ENCODE assay signal across 17 mouse cellular contexts in the genomic region with DNA sequence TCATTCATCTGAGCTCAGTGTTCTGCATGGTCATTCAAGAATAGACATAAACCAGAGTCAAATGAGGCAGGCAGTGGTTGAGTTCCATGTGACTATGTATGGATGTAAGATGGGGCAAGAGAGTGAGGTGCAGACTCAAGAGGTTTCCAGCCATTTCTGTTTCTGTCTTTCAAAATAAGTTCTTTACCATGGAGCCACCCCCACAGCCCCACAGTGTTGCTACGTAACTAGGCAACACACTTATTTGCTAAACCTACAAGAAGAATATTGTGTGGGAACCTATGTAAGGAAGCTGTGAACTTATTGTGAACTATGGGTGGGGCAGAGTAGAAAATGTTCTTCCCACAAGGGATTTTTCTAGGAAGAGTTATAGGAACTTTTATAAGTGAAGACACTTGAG. TPM values are rescaled to one million over a fixed set of nuclear protein-coding genes. Genes with fewer than 3 reads are reported as not detected.
DNase-seq lines count a peak whose midpoint lies in the region; ATAC-seq and TF ChIP-seq lines count a peak whose summit lies in the region.
"Had no signal": no experiment of that assay in that cellular context is flagged by ENCODE, and none has a peak within 500 bp of the region (broad histone marks: within the 10 kb centered on the region; RNA-seq: fewer than 3 reads in every experiment).

No protein-coding gene starts in this region.

- H3K9me3 ChIP-seq in liver, embryonic 14.5 days (ENCODE audit: control insufficient read depth, low read length), result no peaks in the 10 kb centered on the region
- H3K9me3 ChIP-seq: embryonic facial prominence, embryonic 13.5 days; forebrain, embryonic 12.5 days; heart, embryonic 15.5 days had no signal

- no peaks in the 10 kb centered on the region for H3K36me3 ChIP-seq in liver, embryonic 14.5 days (replicated peaks; ENCODE audit: control insufficient read depth, insufficient read depth, low read depth)
- H3K36me3 ChIP-seq: embryonic facial prominence, embryonic 13.5 days; forebrain, embryonic 12.5 days; heart, embryonic 15.5 days had no signal

- no peaks in the 10 kb centered on the region for H3K27me3 ChIP-seq in liver, embryonic 14.5 days (ENCODE audit: control insufficient read depth, insufficient read depth, low read length)
- H3K27me3 ChIP-seq: embryonic facial prominence, embryonic 13.5 days; forebrain, embryonic 12.5 days; heart, embryonic 15.5 days had no signal

- TF ChIP-seq CTCF in liver, embryonic 14.5 days (IDR thresholded peaks at IDR 0.05; ENCODE audit: low read depth), result no peak

- no peak for TF ChIP-seq EP300 in liver, embryonic 14.5 days (IDR thresholded peaks at IDR 0.05; ENCODE audit: low read depth)

- H3K4me3 ChIP-seq in liver, embryonic 14.5 days (ENCODE audit: insufficient read depth in 1 of 2, low read depth in 2 of 2, low read length in 2 of 2), result no peak overlapping the region
- H3K4me3 ChIP-seq: embryonic facial prominence, embryonic 13.5 days; forebrain, embryonic 12.5 days; heart, embryonic 15.5 days had no signal

- no peak overlapping the region for H3K9ac ChIP-seq in liver, embryonic 14.5 days (replicated peaks)
- H3K9ac ChIP-seq: embryonic facial prominence, embryonic 13.5 days; forebrain, embryonic 12.5 days; heart, embryonic 15.5 days had no signal

- peak overlapping the region; percentile 74 for H3K27ac ChIP-seq in liver, embryonic 14.5 days
- H3K27ac ChIP-seq: embryonic facial prominence, embryonic 13.5 days; forebrain, embryonic 12.5 days; heart, embryonic 15.5 days had no signal

- 79% methylated on average over 1 of the region's 1 CpGs for WGBS in liver, embryonic 14.5 days (ENCODE audit: insufficient replicate concordance)

- peak; percentile 13 to 25 for DNase-seq in left cerebral cortex, adult 9 months (ENCODE audit: low spot score in 2 of 2)
- DNase-seq in left cerebral cortex, postnatal 4 days, result no peak
- DNase-seq in CD4-positive, CD25-positive, alpha-beta regulatory T cell, adult 2 months (ENCODE audit: low read depth, low spot score), result peak; percentile 69
- DNase-seq in liver, embryonic 14.5 days (ENCODE audit: low read depth in 3 of 3, low spot score in 3 of 3), result no peak
- DNase-seq in adrenal gland, adult 18-20 months (ENCODE audit: low spot score in 2 of 2), result no peak
- DNase-seq in c-Kit-positive CD71-positive TER-119-positive erythroid progenitor cells, embryonic 14.5 days (ENCODE audit: low spot score), result no peak
- no peak for DNase-seq in cerebellum, postnatal 4 days (ENCODE audit: low spot score in 2 of 2)
- DNase-seq: cerebellum, postnatal 10 days; gastrocnemius, postnatal 25 days; retina, postnatal 1 day had no signal

- ATAC-seq in activated CD4-positive, CD25-positive, alpha-beta regulatory T cell, adult 4 months, result peak; percentile 32
- ATAC-seq in liver, embryonic 14.5 days (ENCODE audit: insufficient read depth), result no peak

- peaks cover 48 to 66% of the 10 kb centered on the region in 2 experiments for H3K4me1 ChIP-seq in liver, embryonic 14.5 days (replicated peaks; ENCODE audit: control insufficient read depth in 2 of 2, insufficient read depth in 2 of 2, low read length in 1 of 2)

- intact Hi-C loops in left cerebral cortex, postnatal 4 days (cut with DNase I), result no loop called here

- H3K4me2 ChIP-seq in liver, embryonic 14.5 days (ENCODE audit: low read depth), result no peak overlapping the region
- H3K4me2 ChIP-seq: embryonic facial prominence, embryonic 13.5 days; forebrain, embryonic 12.5 days; heart, embryonic 15.5 days had no signal

RNA-seq across cellular contexts. Expression of a gene that starts 6.8 kb away (rescaled TPM):
- total RNA-seq in left cerebral cortex, postnatal 4 days (2021), result under 1 TPM; 0.48 to 0.90 TPM
- polyA plus RNA-seq in activated CD4-positive, CD25-positive, alpha-beta regulatory T cell, adult 4 months (2017; shearing (Covaris generic)), result 100 to 1,000 TPM; 399 to 513 TPM
- 2.4 and 3.2 TPM in 2 replicates for polyA plus RNA-seq in liver, embryonic 14.5 days (2012; rRNA removed)
- polyA plus RNA-seq in liver, embryonic 14.5 days (2014; fragmentation: Nextera tagmentation; extraction: Ambion mirVana), result 6.2 and 7.6 TPM in 2 replicates
- total RNA-seq in adrenal gland, adult 18-20 months (2021), result 1 to 10 TPM; 7.3 to 9.4 TPM

RNA-seq across cellular contexts. Expression of a gene that starts 19.1 kb away (rescaled TPM):
- not detected for total RNA-seq in left cerebral cortex, postnatal 4 days (2021)
- 100 to 1,000 TPM; 351 to 409 TPM for polyA plus RNA-seq in activated CD4-positive, CD25-positive, alpha-beta regulatory T cell, adult 4 months (2017; shearing (Covaris generic))
- polyA plus RNA-seq in liver, embryonic 14.5 days (2012; rRNA removed), result 0.06 and 0.27 TPM in 2 replicates
- 0.35 and 0.51 TPM in 2 replicates for polyA plus RNA-seq in liver, embryonic 14.5 days (2014; fragmentation: Nextera tagmentation; extraction: Ambion mirVana)
- 10 to 100 TPM in 1 of 2 experiments, 1 to 10 TPM in 1; 4.3 to 18.2 TPM for total RNA-seq in adrenal gland, adult 18-20 months (2021)
- polyA plus RNA-seq: forebrain, embryonic 12.5 days; limb, embryonic 11.5 days had no signal

RNA-seq across cellular contexts. Expression of a gene that starts 31.5 kb away (rescaled TPM):
- total RNA-seq in left cerebral cortex, postnatal 4 days (2021), result not detected
- polyA plus RNA-seq in activated CD4-positive, CD25-positive, alpha-beta regulatory T cell, adult 4 months (2017; shearing (Covaris generic)), result under 1 TPM; 0.15 to 0.37 TPM
- polyA plus RNA-seq in liver, embryonic 14.5 days (2012; rRNA removed), result not detected in 2 replicates
- not detected in 2 replicates for polyA plus RNA-seq in liver, embryonic 14.5 days (2014; fragmentation: Nextera tagmentation; extraction: Ambion mirVana)
- 1 to 10 TPM; 1.2 to 4.1 TPM for total RNA-seq in adrenal gland, adult 18-20 months (2021)
- total RNA-seq: gastrocnemius, postnatal 25 days had no signal
- polyA plus RNA-seq: embryonic facial prominence, embryonic 13.5 days; forebrain, embryonic 12.5 days; large intestine, adult 2 months; limb, embryonic 11.5 days; testis, adult 2 months had no signal

RNA-seq across cellular contexts. Expression of a gene that starts 32.1 kb away (rescaled TPM):
- total RNA-seq in left cerebral cortex, postnatal 4 days (2021), result 1 to 10 TPM in 1 of 2 experiments, under 1 TPM in 1; 0.56 to 1.0 TPM
- 100 to 1,000 TPM; 114 to 149 TPM for polyA plus RNA-seq in activated CD4-positive, CD25-positive, alpha-beta regulatory T cell, adult 4 months (2017; shearing (Covaris generic))
- 0.34 and 0.56 TPM in 2 replicates for polyA plus RNA-seq in liver, embryonic 14.5 days (2012; rRNA removed)
- 0.51 and 0.57 TPM in 2 replicates for polyA plus RNA-seq in liver, embryonic 14.5 days (2014; fragmentation: Nextera tagmentation; extraction: Ambion mirVana)
- 1 to 10 TPM; 3.2 to 6.1 TPM for total RNA-seq in adrenal gland, adult 18-20 months (2021)

RNA-seq across cellular contexts. Expression of a gene that starts 58.9 kb away (rescaled TPM):
- total RNA-seq in left cerebral cortex, postnatal 4 days (2021), result not detected
- polyA plus RNA-seq in activated CD4-positive, CD25-positive, alpha-beta regulatory T cell, adult 4 months (2017; shearing (Covaris generic)), result under 1 TPM in 1 of 2 experiments, not detected in 1; 0.12 TPM
- polyA plus RNA-seq in liver, embryonic 14.5 days (2012; rRNA removed), result not detected in 2 replicates
- polyA plus RNA-seq in liver, embryonic 14.5 days (2014; fragmentation: Nextera tagmentation; extraction: Ambion mirVana), result not detected in 2 replicates
- total RNA-seq in adrenal gland, adult 18-20 months (2021), result not detected
- total RNA-seq: gastrocnemius, postnatal 25 days had no signal
- polyA plus RNA-seq: embryonic facial prominence, embryonic 13.5 days; forebrain, embryonic 12.5 days; heart, embryonic 15.5 days; large intestine, adult 2 months; limb, embryonic 11.5 days; testis, adult 2 months had no signal

Comparison
In these comparisons a context has a peak if more than half of its experiments do, and no peak if none do; other contexts are left out.
1. DNase-seq: peak in left cerebral cortex, adult 9 months (2 of 2) and CD4-positive, CD25-positive, alpha-beta regulatory T cell, adult 2 months (single experiment); none in left cerebral cortex, postnatal 4 days (single experiment), liver, embryonic 14.5 days (0 of 3), adrenal gland, adult 18-20 months (0 of 2), c-Kit-positive CD71-positive TER-119-positive erythroid progenitor cells, embryonic 14.5 days (single experiment) and cerebellum, postnatal 4 days (0 of 2).
2. RNA of a gene that starts 6.8 kb away (total RNA-seq): 7.3 to 9.4 TPM in adrenal gland, adult 18-20 months; 0.48 to 0.90 TPM in left cerebral cortex, postnatal 4 days; every median in the first group is over 4 times any median in the second.
3. RNA of a gene that starts 19.1 kb away (total RNA-seq): 4.3 to 18.2 TPM in adrenal gland, adult 18-20 months; not detected in left cerebral cortex, postnatal 4 days; every median in the first group is over 4 times any median in the second.